Mouse (Mus musculus) MEL-GATA-1-ER (cell line): ENCODE measurements at regions not wholly inside any gene's neighbourhood (a gene's known extent, or its start where the extent isn't known, plus 50 kb on each side); places are given as distances from the start of the nearest gene placed in this dataset.

ENCODE experiments used
- DNase-seq: peaks from one replicate; pipeline ENCODE4 v3.0.0-alpha.2; 2012; ENCODE audit warnings: low read depth; ENCODE audit errors: extremely low read depth

DNA sequence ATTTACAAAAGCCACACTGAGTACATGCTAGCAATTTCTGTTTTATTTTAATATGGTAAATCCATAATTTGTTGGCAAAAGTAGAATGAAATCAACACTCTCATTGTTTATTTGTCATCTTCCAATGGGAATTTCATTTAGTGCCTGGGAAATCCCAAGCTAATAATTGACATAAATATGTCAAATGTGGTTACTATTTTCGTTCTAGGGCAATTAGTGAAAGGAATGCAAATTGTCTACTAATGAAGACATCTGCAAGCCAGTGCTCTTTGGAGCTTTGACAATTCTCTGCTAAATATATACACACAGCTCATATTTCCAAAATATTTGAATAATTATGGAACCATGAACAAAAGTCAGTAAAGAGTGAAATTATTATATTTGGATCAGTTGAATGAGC is 134.8 kb upstream of the 4933436I01Rik start:
- DNase-seq: no peak

DNA sequence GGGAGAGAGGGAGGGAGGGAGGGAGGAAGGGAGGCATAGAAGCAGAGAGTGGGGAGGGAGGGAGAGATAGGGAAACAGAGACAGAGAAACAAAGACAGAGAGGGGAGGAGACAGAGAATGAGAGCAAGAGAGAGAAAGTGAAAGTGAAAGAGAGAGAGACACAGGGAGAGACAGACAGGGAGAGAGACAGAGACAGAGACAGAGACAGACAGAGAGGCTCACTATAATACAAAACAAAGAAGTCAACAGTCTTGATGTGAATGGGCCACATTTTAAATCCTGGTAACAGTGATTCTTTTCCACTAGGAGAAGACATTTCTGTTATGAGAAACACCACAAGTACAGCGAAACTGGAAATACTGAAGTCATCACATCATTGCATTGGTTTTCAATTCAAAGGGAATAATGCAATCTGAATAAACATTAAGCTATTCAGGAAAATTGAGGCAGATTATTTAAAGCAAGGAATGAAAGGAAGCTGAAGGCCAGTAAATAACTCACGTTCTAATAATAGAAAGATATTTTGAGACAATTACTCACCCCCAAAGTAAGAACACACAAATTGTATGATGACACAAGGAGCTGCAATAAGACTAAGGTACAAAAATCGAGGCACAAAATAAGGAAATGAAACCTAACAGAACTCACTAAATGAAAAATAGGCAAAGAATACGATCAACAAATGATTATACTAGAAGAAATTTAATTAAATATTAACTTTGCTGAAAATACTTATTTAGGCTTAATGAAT is 122.9 kb upstream of the 4933436I01Rik start:
- DNase-seq: peak; percentile 22
